Mouse (Mus musculus) E14TG2a.4 (cell line): ENCODE measurements around the gene Fkbp15.

Experiments used
- H3K27me3 ChIP-seq: 2 replicates; pipeline ENCODE4 v1.6.1; 2014; ENCODE audit warnings: low read length, control low read depth; ENCODE audit not compliant: insufficient read depth
- H3K36me3 ChIP-seq: 2 replicates; pipeline ENCODE4 v1.6.1; 2014; ENCODE audit warnings: low read length, control low read depth; ENCODE audit not compliant: insufficient read depth
- H3K4me1 ChIP-seq: replicated peaks from 2 replicates; pipeline ENCODE4 v1.6.1; 2014; ENCODE audit warnings: low read depth, low read length, control low read depth
- H3K4me3 ChIP-seq: replicated peaks from 2 replicates; pipeline ENCODE4 v1.5.1; 2014; ENCODE audit warnings: mild to moderate bottlenecking, low read length
- H3K9me3 ChIP-seq: 2 replicates; pipeline ENCODE4 v1.6.1; 2014; ENCODE audit warnings: low read length, control low read depth
- CTCF ChIP-seq: conservative IDR thresholded peaks from 2 replicates; pipeline ENCODE4 v1.5.1; 2014; ENCODE audit warnings: low read length
- NANOG ChIP-seq: IDR thresholded peaks from 2 replicates; pipeline ENCODE4 v1.6.1; 2014; ENCODE audit warnings: borderline replicate concordance, low read length, mixed read lengths
- POU5F1 ChIP-seq: IDR thresholded peaks from 2 replicates; pipeline ENCODE4 v1.6.1; 2014; ENCODE audit warnings: low read length, borderline replicate concordance

Fkbp15 gene

GRCm38 (mm10) chr4:62376123-62376522, 15.8 kb upstream of the Fkbp15 start:
- H3K36me3 ChIP-seq, result peaks cover 8% of the 10 kb centered on the region; the same call in 1 of the 2 replicates
- H3K27me3 ChIP-seq, result no peaks in the 10 kb centered on the region
- H3K4me1 ChIP-seq, result peaks cover 50% of the 10 kb centered on the region

DNA sequence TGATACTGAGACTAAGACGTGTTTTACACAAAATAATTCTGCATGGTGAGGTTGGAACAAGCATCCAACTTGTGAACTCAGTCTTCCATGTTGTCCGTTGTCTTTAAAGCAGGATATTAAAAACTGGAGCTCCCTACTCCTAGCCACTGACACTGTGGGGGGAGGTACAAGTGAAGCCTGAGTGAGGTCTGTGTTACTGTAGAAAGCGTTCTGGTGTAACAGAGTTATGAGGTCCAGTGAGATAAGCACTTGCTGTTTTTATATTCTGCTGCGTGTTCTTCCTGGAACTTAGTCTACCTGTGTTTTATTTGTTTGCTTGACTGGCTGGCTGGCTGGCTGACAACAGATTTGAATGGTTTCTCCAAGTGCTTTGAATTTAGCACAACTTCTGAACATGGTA, 14.0 kb upstream of the Fkbp15 start:
- Histone ChIP-seq H3K27me3 (no peaks in the 10 kb centered on the region), H3K4me1 (peaks cover 38% of the 10 kb centered on the region), H3K36me3 (peaks cover 5% of the 10 kb centered on the region; the same call in 1 of the 2 replicates), H3K4me3 (no peak overlapping the region), H3K9me3 (no peaks in the 10 kb centered on the region)
- TF ChIP-seq NANOG, result no peak
- TF ChIP-seq CTCF, result no peak
- no peak for TF ChIP-seq POU5F1

More at GRCm38 (mm10) chr4:62376123-62376522, 15.8 kb upstream of the Fkbp15 start:
- TF ChIP-seq CTCF, result no peak
- TF ChIP-seq POU5F1, result no peak
- TF ChIP-seq NANOG, result no peak
- H3K4me3 ChIP-seq, result no peak overlapping the region
- H3K9me3 ChIP-seq, result no peaks in the 10 kb centered on the region

DNA sequence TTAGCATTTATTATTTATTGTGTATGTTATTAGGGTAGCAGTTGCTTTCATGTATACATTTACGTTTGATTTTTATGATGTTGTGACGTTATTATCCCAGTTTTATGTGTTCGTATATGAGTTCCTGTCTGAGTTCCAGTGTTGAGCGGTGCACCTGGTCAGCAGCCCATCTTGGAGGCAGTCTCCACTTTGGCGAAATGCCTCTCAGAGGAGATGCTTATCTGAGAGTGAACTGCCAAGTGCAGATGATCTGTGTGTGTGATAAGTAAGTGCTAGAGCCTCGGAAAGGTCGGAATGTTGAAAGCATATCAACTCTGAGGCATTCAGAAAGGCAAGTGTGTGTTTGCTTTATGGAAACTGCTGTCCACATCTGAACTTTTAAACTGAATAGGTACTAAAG, 13.3 kb upstream of the Fkbp15 start:
- H3K36me3 ChIP-seq, result peaks cover 2% of the 10 kb centered on the region; the same call in 1 of the 2 replicates
- H3K4me1 ChIP-seq, result peaks cover 31% of the 10 kb centered on the region
- H3K27me3 ChIP-seq, result no peaks in the 10 kb centered on the region
- no peaks in the 10 kb centered on the region for H3K9me3 ChIP-seq
- no peak overlapping the region for H3K4me3 ChIP-seq
- TF ChIP-seq CTCF (no peak), POU5F1 (no peak), NANOG (no peak)

DNA sequence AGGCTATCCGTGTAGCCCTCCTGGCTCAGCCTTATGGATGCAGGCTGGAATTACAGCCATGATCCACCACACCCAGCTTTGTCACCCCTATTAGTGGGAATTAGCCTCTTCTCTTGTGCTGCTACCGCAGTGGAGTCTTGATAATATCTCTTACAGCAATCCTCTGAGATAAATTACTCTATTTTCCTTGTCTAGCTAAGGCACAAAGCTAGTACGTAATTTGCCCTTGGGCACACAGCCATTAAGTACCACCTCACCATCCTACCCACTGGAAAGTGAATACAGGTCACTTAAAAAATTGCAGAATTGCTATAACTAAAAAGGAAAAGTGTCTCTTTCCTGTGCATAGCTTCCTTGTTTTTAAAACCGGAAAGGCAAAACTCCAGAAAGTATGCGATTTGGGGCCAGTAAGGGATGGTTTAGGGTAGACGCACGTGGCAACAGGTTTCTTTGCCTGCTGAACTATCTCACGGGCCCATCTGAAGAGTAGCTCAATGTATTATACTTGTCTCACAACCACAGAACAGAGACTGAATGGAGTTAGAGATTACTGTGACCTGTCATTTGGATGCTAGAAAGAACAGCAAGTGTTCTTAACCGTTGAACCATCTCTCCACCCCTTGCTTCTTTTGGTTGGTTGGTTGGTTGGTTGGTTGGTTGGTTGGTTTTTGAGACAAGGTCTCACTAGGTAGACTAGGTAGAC, 12.6 kb upstream of the Fkbp15 start:
- Histone ChIP-seq H3K4me3 (no peak overlapping the region), H3K27me3 (no peaks in the 10 kb centered on the region), H3K4me1 (peaks cover 29% of the 10 kb centered on the region), H3K36me3 (0 out of 2 replicates have a peak, but pooled peaks cover under 1% of the 10 kb centered on the region), H3K9me3 (no peaks in the 10 kb centered on the region)
- TF ChIP-seq POU5F1, result no peak
- no peak for TF ChIP-seq CTCF
- TF ChIP-seq NANOG, result no peak

DNA sequence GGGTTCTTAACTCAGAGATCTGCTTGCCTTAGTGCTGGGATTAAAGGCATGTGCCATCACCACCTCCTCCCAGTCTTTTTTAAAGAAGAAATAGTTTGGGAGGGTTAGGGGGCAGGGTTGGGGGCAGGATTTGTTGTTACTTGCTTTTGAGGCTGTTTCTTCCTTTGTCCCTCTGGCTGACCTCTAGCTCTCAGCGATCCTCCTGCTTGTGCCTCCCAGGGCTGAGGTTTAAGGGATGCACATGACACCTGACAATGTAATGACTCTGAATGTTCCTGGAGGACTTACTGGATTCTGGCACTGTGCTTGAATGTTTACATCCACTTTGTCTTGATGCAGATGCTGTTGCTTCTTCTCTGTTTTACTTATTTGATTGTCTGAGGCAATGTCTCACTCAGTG, 12.1 kb upstream of the Fkbp15 start:
- 0 out of 2 replicates have a peak, but pooled peaks cover 5% of the 10 kb centered on the region for H3K36me3 ChIP-seq
- peaks cover 34% of the 10 kb centered on the region for H3K4me1 ChIP-seq
- no peak overlapping the region for H3K4me3 ChIP-seq
- H3K27me3 ChIP-seq, result no peaks in the 10 kb centered on the region
- TF ChIP-seq CTCF, result no peak
- TF ChIP-seq POU5F1, result no peak
- no peak for TF ChIP-seq NANOG
- H3K9me3 ChIP-seq, result no peaks in the 10 kb centered on the region

- peaks cover 56% of the 10 kb centered on the region for H3K4me1 ChIP-seq
- no peaks in the 10 kb centered on the region for H3K9me3 ChIP-seq
- H3K36me3 ChIP-seq, result 0 out of 2 replicates have a peak, but pooled peaks cover 8% of the 10 kb centered on the region
- no peak for TF ChIP-seq CTCF
- TF ChIP-seq NANOG, result no peak
- TF ChIP-seq POU5F1, result no peak
- no peak overlapping the region for H3K4me3 ChIP-seq
- no peaks in the 10 kb centered on the region for H3K27me3 ChIP-seq
Observed at GRCm38 (mm10) chr4:62369091-62369490, 8.7 kb upstream of the Fkbp15 start.

DNA sequence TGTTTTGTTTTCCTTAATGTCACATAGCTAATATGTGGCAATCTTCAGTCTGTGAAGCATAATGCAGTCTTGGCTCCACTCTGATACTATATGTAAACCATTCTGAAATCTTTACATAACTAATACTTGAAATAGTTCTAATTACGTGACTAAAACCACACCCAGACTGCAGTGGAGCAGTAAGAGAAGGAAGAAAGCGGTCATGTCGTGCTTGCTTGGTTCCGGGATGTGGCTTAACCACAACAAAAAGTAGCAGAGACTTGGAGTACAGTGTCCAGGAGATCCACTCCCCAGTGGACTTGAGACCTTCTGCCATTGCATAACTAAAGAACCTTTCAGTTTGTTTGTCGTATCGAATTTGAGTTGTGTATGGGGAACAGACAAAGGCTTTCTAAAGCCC, 7.2 kb upstream of the Fkbp15 start:
- Histone ChIP-seq H3K27me3 (no peaks in the 10 kb centered on the region), H3K9me3 (no peaks in the 10 kb centered on the region), H3K36me3 (0 out of 2 replicates have a peak, but pooled peaks cover 8% of the 10 kb centered on the region), H3K4me3 (no peak overlapping the region), H3K4me1 (peaks cover 51% of the 10 kb centered on the region)
- TF ChIP-seq NANOG (no peak), POU5F1 (no peak), CTCF (no peak)

DNA sequence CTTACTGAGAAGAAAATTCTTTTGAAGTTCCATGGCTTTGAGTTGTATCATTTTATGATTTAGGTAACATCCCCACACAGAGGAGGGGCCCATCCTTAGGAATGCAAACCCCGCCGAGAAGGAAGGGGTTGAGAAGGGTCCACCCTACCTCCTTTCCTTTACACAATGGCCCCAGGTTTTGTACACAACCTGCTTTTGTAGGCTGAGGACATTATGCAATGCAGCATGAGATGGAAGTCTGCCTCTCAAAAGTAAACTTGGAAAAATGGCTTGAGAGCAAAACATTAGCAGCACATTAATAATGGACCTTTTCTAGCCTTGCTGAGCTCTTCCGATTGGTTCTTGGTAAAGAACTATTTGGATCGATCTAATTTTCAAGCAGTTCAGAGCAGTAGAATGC, 5.9 kb upstream of the Fkbp15 start:
- peaks cover 52% of the 10 kb centered on the region for H3K4me1 ChIP-seq
- H3K4me3 ChIP-seq, result 0 out of 2 replicates have a peak overlapping the region, but pooled peaks have one; percentile 5
- no peaks in the 10 kb centered on the region for H3K9me3 ChIP-seq
- no peaks in the 10 kb centered on the region for H3K27me3 ChIP-seq
- TF ChIP-seq CTCF (no peak), NANOG (no peak), POU5F1 (no peak)
- H3K36me3 ChIP-seq, result 0 out of 2 replicates have a peak, but pooled peaks cover 8% of the 10 kb centered on the region
